Mouse (Mus musculus) kidney, adult 2 months (tissue): ENCODE measurements around the gene Cfi. TPM values are rescaled to one million over a fixed set of nuclear protein-coding genes. Genes with fewer than 3 reads are reported as not detected.
A peak's percentile ranks its signal among the peaks of the same experiment; 100 is the strongest.

Experiments
- DNase-seq: peaks from one replicate; pipeline ENCODE4 v3.0.0; 2021
- H3K27ac ChIP-seq: fragments of 200-500 bp; 2 replicates; pipeline ENCODE4 v1.5.1; 2012; ENCODE audit warnings: low read depth, low read length, control low read depth, inconsistent platforms; ENCODE audit not compliant: insufficient read depth
- H3K27me3 ChIP-seq: fragments of 200-500 bp; replicated peaks from 2 replicates; pipeline ENCODE4 v1.6.1; 2012; ENCODE audit warnings: mild to moderate bottlenecking, moderate library complexity, low read length, inconsistent platforms; ENCODE audit not compliant: control insufficient read depth, insufficient read depth
- H3K36me3 ChIP-seq: fragments of 200-500 bp; 2 replicates; pipeline ENCODE4 v1.6.1; 2012; ENCODE audit warnings: mild to moderate bottlenecking, moderate library complexity, low read length, inconsistent platforms; ENCODE audit not compliant: control insufficient read depth, insufficient read depth
- H3K4me1 ChIP-seq: fragments of 200-500 bp; 2 replicates; pipeline ENCODE4 v1.6.1; 2011; ENCODE audit warnings: low read length; ENCODE audit not compliant: control insufficient read depth, insufficient read depth
- H3K4me3 ChIP-seq: fragments of 200-500 bp; 2 replicates; pipeline ENCODE4 v1.5.1; 2011; ENCODE audit warnings: mild to moderate bottlenecking, low read depth, low read length, control low read depth; ENCODE audit not compliant: insufficient read depth
- CTCF ChIP-seq: fragments of 200-500 bp; conservative IDR thresholded peaks from 2 replicates; pipeline ENCODE4 v1.5.1; 2011; ENCODE audit warnings: low read depth, mild to moderate bottlenecking, control low read depth, low read length, moderate library complexity, mixed read lengths; ENCODE audit not compliant: insufficient read depth, insufficient read length
- POLR2A ChIP-seq: fragments of 200-500 bp; IDR thresholded peaks from one replicate; pipeline ENCODE4 v1.6.1; 2011; ENCODE audit warnings: low read depth, low read length, control low read depth
- WGBS: fragments of 180-500 bp; shearing (Covaris S2); methylation state at CpG from one replicate; pipeline ENCODE4 v1.1.7; 2018; 5-methylcytosine and 5-hydroxymethylcytosine counted together
- polyA plus RNA-seq: library from polyadenylated mRNA; depleted of rRNA; stranded (reverse); fragments of >200 nt; gene quantifications from 2 replicates; pipeline ENCODE4 v1.2.3, GENCODE M21; 2012

Cfi gene
- polyA plus RNA-seq, 1 experiment = 10.3 TPM

DNA sequence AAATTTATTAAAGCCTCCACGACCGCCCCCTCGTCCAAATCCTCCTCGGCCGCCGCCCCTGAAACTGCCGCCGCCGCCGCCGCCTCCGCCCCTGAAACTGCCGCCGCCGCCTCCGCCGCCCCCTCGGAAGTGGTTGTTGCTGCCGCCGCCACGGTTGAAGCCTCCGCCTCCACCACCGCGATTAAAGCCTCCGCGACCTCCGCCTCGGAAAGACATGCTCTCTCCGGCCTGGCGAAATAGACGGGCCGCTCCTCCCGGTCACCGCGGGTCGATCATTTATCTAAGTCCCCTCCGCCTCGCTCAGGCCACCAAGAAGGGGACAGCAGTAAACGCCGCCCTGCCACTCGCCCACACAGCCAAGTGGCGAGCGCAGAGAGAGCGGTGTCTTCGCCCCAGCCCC is 5.1 kb upstream of the Cfi start:
- H3K27ac ChIP-seq = no peak overlapping the region
- no peak for TF ChIP-seq POLR2A
- TF ChIP-seq CTCF = no peak
- H3K36me3 ChIP-seq = no peaks in the 10 kb centered on the region
- peak overlapping the region; percentile 89 for H3K4me3 ChIP-seq
- under 1% methylated on average over 45 of the region's 45 CpGs for WGBS
- no peak for DNase-seq
- H3K4me1 ChIP-seq = peaks cover 3% of the 10 kb centered on the region; the same call in 1 of the 2 replicates
- no peaks in the 10 kb centered on the region for H3K27me3 ChIP-seq

DNA sequence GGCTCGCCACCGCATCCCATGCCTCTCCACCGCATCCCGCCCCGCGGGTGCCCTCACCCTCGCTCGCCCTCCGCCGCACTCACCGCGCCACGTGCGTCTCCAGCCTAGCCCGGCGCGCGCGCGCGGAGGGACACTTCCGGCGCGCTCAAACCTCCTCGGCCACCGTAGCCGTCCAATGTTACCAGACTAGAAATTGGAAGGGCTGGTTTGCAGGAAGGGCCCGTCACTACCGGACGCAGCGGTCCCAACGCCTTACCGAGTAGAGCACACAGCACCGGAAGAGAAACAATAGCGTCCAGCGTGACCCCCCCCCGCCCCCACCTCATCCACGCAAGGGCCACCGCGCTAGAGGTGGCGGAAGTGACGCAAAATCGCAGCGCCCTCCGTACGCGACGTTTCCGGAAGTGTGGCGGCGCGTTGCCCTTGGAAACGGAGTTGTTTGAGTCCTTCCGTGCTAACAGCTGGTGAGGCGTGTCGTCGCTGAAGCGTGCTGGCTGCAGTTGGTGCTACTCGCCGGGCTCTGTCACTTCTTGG is 4.6 kb upstream of the Cfi start, which contains the start of gene Gar1:
Gene Gar1, minus strand, starts transcription at position 362 of the 534 bp plus-strand sequence.
- WGBS = under 1% methylated on average over 60 of the region's 60 CpGs

DNA sequence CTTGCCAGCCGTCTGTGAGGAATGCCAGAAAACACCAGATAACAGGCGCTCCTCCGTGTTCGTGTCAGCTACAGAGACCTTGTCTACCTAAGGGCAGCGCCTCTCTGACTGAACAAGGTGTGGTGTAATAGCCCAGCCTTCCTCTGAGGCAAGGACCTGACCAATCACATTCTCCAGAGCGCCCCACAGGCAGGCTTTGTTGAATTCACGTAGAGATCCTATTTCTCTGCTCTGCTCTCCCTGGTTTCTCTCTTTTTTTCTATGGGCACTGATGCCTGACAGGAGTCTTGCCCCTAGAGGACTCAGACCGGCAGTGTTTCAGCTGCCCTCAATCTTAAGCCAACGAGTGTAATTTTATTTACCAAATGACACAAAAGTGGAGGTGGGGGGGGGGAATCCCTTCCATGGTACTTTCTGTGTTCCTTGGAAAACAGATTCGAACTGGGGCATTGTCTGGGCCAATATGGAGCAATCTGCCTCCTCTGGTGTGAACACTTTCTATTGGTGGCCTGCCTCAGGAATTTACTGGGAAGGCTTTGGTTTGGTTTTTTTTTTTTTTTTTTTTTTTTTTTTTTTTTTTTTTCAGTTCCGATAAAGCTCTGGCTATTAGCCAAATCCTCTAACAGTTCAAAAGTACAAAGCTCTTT is 490 bp downstream of the Cfi start:
- 6% methylated on average over 11 of the region's 11 CpGs for WGBS
- Histone ChIP-seq H3K4me1 (0 out of 2 replicates have a peak, but pooled peaks cover 2% of the 10 kb centered on the region), H3K27ac (peak overlapping the region; percentile 37; the same call in 1 of the 2 replicates), H3K4me3 (no peak overlapping the region; the same call in 1 of the 2 replicates), H3K36me3 (no peaks in the 10 kb centered on the region), H3K27me3 (no peaks in the 10 kb centered on the region)
- DNase-seq = peak; percentile 75
- TF ChIP-seq POLR2A = no peak
- TF ChIP-seq CTCF = 0 out of 2 replicates have a peak, but pooled peaks have one; percentile 16

More for the DNA sequence above, 4.6 kb upstream of the Cfi start, which contains the start of gene Gar1:
- H3K4me3 ChIP-seq = peak within 1 kb of the TSS; percentile 89
- TF ChIP-seq CTCF = no peak
- no peak for TF ChIP-seq POLR2A
- no peaks in the 10 kb centered on the region for H3K27me3 ChIP-seq
- no peaks in the 10 kb centered on the region for H3K36me3 ChIP-seq
- H3K4me1 ChIP-seq = peaks cover 3% of the 10 kb centered on the region; the same call in 1 of the 2 replicates
- peak; percentile 98 for DNase-seq
- H3K27ac ChIP-seq = peak within 1 kb of the TSS; percentile 72

DNA sequence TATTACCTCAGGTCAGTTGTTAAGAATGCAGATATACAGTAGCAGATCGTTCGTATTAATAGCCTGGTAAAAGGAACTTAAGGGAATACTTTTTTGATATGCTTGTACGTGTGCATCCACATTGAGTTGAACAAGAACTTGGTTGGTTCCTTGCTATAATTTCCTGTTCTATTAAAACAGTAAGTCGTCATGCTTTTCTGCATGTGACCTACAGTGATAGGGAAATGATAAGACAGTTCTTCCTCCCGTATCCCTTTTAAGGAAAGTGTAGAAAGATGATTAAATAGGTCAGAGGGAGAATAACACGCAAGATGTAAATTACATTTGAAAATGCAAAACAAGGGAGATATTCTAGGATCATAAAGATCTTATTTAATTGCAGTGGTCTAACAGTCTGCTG is 1.3 kb downstream of the Cfi start:
- Histone ChIP-seq H3K4me3 (no peak overlapping the region), H3K27me3 (no peaks in the 10 kb centered on the region), H3K4me1 (0 out of 2 replicates have a peak, but pooled peaks cover 2% of the 10 kb centered on the region), H3K27ac (no peak overlapping the region), H3K36me3 (no peaks in the 10 kb centered on the region)
- no peak for DNase-seq
- WGBS = 70% methylated on average over 6 of the region's 6 CpGs
- no peak for TF ChIP-seq POLR2A
- TF ChIP-seq CTCF = no peak

DNA sequence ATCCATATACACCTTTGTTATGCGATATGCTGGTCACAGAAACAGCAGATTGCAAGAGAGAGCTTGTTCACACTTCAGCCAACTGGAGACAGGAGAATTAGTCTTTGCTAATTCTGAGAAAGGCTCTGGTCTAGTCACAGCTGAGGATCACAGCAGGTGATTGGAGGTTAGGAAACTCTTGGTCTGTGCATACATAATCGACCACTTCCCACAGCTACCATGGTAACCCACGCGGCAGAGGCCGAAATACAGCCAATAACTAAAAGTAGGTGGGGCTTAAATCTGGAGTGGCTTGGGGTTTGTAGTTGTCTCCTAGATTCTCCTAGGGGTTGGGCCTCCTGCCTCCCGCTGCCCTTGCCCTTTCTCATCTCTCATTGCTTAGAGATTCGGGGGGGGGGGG is 2.3 kb downstream of the Cfi start:
- H3K27me3 ChIP-seq = no peaks in the 10 kb centered on the region
- 0 out of 2 replicates have a peak, but pooled peaks cover 2% of the 10 kb centered on the region for H3K4me1 ChIP-seq
- WGBS = 65% methylated on average over 7 of the region's 7 CpGs
- H3K27ac ChIP-seq = no peak overlapping the region
- DNase-seq = no peak
- H3K36me3 ChIP-seq = no peaks in the 10 kb centered on the region
- no peak for TF ChIP-seq CTCF
- TF ChIP-seq POLR2A = no peak
- H3K4me3 ChIP-seq = no peak overlapping the region

DNA sequence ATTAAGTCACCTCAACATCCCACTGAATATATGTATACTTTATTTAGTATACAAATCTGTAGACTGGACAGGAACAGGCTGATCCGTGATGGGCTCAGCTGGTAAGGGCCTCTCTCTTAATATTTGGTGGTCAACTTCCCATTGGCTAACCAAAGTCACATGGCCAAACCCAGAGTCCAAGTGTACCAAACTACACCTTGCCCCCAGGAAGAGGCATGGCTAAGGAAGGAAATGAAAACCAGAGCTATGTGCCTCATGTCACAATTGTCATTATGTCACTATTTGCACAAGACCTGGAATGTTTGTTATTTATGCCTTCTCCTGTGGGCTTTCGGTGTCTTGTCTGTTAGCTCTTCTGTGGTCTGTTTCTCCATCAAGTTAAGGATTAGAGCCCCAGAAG is 10.2 kb downstream of the Cfi start:
- WGBS = 88% methylated on average over 2 of the region's 2 CpGs
- Histone ChIP-seq H3K27ac (no peak overlapping the region), H3K4me3 (no peak overlapping the region), H3K27me3 (no peaks in the 10 kb centered on the region), H3K36me3 (no peaks in the 10 kb centered on the region), H3K4me1 (no peaks in the 10 kb centered on the region)
- DNase-seq = no peak
- TF ChIP-seq POLR2A (no peak), CTCF (no peak)

DNA sequence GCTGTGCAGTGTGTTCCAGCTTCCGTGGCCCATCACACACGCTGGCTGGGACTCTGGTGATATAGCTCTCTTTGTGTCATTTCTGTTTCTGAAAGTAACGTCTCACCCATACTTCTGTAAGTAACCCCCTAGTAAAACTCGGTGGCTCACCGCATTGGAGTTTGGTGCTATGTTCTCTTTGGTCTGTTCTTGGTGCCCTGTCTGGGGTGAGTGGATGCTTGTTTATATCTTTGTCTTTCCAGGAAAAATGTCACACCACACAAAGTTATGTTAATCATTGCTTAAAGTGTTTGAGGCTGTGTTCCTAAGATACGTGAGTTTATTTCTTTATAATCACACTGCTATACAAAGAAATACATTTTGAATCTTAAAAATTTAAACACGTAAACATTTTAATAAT is 11.2 kb downstream of the Cfi start:
- WGBS = 62% methylated on average over 7 of the region's 7 CpGs
- no peak for DNase-seq
- Histone ChIP-seq H3K4me1 (no peaks in the 10 kb centered on the region), H3K4me3 (no peak overlapping the region), H3K27ac (no peak overlapping the region), H3K36me3 (no peaks in the 10 kb centered on the region), H3K27me3 (no peaks in the 10 kb centered on the region)
- no peak for TF ChIP-seq CTCF
- TF ChIP-seq POLR2A = no peak
